Mouse (Mus musculus) urinary bladder, postnatal 10 days (tissue): ENCODE results near the gene Faah.

Experiments
- DNase-seq: peaks from one replicate; pipeline ENCODE4 v3.0.0; 2022; ENCODE audit warnings: low spot score

Gene Faah

GRCm38 (mm10) chr4:116017902-116018746 lies at the start of gene Faah:
Gene Faah, minus strand, starts transcription at chr4:116017926.
- no peak for DNase-seq

- no peak for DNase-seq
These were observed 46.1 kb upstream of the Faah start for GRCm38 (mm10) chr4:116063855-116064254.

- DNase-seq, result no peak
These were observed 41.4 kb upstream of the Faah start for GRCm38 (mm10) chr4:116059012-116059726.

GRCm38 (mm10) chr4:116057559-116057958 lies 39.8 kb upstream of the Faah start:
- DNase-seq, result no peak

- DNase-seq, result peak; percentile 61
These were observed 35.8 kb upstream of the Faah start, which contains the start of gene Nsun4 for GRCm38 (mm10) chr4:116053399-116053961. Gene Nsun4, minus strand, starts transcription at chr4:116053876.

GRCm38 (mm10) chr4:116052526-116053293 lies 35.0 kb upstream of the Faah start:
- DNase-seq, result no peak

GRCm38 (mm10) chr4:116049211-116049610 lies 31.5 kb upstream of the Faah start:
- DNase-seq, result no peak

- DNase-seq, result no peak
These were observed 30.6 kb upstream of the Faah start for GRCm38 (mm10) chr4:116048130-116048920.

- DNase-seq, result no peak
These were observed 30.0 kb upstream of the Faah start for GRCm38 (mm10) chr4:116047681-116048080.

- DNase-seq, result no peak
These were observed 28.9 kb upstream of the Faah start for GRCm38 (mm10) chr4:116046604-116047003.

- DNase-seq, result no peak
These were observed 24.5 kb upstream of the Faah start for GRCm38 (mm10) chr4:116042186-116042585.

GRCm38 (mm10) chr4:116040466-116040865 lies 22.7 kb upstream of the Faah start:
- DNase-seq, result no peak

GRCm38 (mm10) chr4:116033374-116033773 lies 15.6 kb upstream of the Faah start:
- no peak for DNase-seq

GRCm38 (mm10) chr4:116032906-116033305 lies 15.2 kb upstream of the Faah start:
- DNase-seq, result no peak

- DNase-seq, result peak; percentile 22
These were observed 325 bp downstream of the Faah start for GRCm38 (mm10) chr4:116017300-116017901.

GRCm38 (mm10) chr4:116016862-116017299 lies 845 bp downstream of the Faah start:
- no peak for DNase-seq

GRCm38 (mm10) chr4:116016396-116016795 lies 1.3 kb downstream of the Faah start:
- DNase-seq, result no peak

GRCm38 (mm10) chr4:116015996-116016395 lies 1.7 kb downstream of the Faah start:
- no peak for DNase-seq

GRCm38 (mm10) chr4:116015502-116015901 lies 2.2 kb downstream of the Faah start:
- no peak for DNase-seq

- no peak for DNase-seq
These were observed 7.5 kb downstream of the Faah start for GRCm38 (mm10) chr4:116010186-116010585.

GRCm38 (mm10) chr4:116001206-116001605 lies 16.5 kb downstream of the Faah start:
- no peak for DNase-seq
